Mouse (Mus musculus) right cerebral cortex, postnatal 14 days (tissue): ENCODE data around the gene Rassf8.

ENCODE experiments used
- DNase-seq: peaks from one replicate; pipeline ENCODE4 v3.0.0; 2022

The Rassf8 gene

DNA sequence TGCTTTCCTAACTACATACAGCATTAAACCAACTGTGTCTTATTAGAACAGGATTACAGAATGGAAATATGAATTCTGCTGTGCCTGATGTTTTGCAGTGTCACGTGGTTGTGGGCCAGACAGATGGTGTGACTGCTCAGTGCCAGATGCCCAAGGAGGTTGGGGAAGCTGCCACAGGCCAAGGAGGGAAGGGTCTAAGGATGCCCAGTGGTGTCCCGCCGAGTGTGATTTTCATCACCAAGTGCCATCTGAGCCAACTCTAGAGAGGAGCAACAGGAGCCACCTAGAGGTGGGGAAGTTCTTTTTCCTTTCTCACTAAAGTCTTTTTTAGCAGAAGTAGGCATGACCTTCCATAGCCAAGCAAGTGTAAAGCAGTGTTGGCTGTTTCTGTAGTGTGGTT lies 3.8 kb downstream of the Rassf8 start:
- DNase-seq: no peak

- no peak for DNase-seq
Observed at GRCm38 (mm10) chr6:145753296-145753695, 6.7 kb downstream of the Rassf8 start.

GRCm38 (mm10) chr6:145754416-145754815 lies 7.9 kb downstream of the Rassf8 start:
- no peak for DNase-seq

GRCm38 (mm10) chr6:145755942-145756639 lies 9.5 kb downstream of the Rassf8 start:
- no peak for DNase-seq

DNA sequence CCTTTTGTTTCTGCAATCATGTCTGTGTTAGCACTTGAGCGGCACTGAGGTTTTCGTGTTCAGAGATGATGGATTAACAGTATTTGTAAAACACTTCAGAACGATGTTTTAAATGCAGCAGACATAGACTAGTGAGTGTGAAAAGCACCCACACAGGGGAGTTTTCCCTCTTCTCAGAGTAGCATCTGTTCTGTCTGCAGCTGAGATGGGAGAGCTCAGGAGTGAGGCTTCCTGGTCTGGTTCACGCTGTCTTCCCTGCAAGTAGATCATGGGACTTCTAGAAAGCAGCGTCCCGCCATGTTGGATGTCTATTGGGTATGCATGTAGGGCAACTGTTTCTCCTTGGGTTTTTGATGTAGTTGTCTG lies 10.1 kb downstream of the Rassf8 start:
- no peak for DNase-seq

DNA sequence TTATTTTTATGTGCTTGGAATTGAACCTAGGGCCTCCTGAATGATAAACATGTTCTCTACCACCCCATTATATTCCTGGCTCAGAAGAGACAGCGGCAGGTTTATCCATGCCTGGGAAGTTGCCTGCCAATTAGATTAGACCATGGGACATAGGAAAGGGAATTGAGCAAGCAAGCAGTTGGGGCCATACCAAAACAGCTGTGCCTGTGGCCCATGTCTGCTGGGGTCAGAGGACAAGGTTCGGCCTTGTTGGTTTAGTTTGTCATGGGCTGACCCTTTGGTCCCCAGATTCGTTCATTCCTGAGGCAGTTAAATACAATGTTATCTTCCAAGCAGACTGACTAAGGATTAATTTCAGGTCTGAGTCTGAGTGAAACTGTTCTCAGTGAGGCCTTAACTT lies 10.8 kb downstream of the Rassf8 start:
- DNase-seq: no peak

DNA sequence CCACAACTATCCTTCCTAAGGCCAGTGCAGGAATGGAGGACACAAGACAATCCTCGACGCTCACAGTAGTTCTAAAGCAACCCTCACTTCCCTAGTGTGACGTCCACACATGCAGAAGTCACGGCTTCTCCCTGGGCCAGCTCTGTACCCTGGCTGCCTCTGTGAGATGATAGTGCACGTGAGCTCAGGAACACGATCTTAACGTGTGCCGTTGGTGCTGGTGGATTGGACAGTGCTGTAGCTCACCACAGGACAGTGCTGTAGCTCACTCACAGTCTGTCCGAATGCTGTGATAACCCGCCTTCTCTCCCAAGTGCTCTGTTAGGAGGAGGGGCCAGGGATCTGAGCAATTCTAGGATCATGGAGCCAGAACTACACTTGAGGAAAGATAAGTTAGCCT lies 12.1 kb downstream of the Rassf8 start:
- DNase-seq: no peak

DNA sequence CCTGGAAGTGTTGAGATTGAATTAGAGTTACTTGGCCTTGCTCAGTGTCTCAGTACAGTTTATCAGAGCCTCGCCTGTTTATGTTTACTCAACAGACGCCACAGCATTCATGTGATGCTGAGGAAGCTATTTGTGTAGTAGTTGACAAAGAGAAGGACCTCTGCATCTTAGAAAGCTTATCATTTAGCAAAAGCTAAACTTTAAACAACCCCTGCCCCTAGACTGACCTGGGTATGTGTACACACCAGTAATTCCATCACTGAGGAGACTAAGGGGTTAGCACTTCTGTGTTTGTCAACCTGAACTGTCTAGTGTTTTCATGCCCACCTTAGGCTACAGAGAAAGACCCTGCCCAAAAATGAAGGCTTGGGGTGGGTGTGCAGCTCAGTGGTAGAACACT lies 12.9 kb downstream of the Rassf8 start:
- DNase-seq: no peak

GRCm38 (mm10) chr6:145760246-145761016 lies 13.9 kb downstream of the Rassf8 start:
- DNase-seq: no peak

- no peak for DNase-seq
Observed at GRCm38 (mm10) chr6:145761151-145761935, 14.8 kb downstream of the Rassf8 start.

DNA sequence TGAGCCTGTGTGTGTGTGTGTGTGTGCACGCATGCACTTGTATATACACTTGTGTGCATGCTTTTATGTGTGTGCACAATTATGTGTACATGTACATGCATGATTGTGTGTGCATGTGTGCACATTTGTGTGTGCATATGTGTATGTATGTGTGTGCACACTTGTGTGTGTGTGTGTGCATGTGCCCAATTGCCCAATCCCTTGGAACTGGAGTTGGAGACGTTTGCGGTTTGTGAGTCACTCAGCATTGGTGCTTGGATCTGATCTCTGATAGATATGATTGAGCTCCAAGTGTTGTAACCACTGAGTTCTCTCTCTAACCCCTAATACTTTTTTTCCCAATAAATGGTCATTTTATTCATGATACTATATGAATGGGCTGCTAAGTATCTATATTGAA lies 15.5 kb downstream of the Rassf8 start:
- DNase-seq: no peak

- no peak for DNase-seq
Observed at GRCm38 (mm10) chr6:145763051-145763450, 16.5 kb downstream of the Rassf8 start.

DNA sequence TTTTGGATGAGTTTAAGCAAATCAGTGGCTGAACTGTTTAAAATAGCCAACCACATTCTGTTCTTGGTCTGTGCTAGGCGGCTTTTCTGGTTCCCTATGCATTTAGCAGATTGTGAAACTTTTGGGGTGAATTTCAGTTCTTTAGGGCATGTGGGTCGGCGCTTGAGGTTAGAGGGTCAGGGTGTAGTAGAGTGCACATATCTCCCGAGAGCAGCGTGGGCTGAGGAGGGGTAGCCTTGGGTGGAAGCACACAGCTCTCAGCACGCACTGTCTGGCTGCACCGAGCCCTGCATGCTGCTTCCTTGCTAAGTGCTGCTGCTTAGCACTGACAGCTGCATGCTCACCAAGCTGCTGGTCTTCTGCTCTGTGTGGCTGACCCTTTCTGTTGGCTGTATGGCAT lies 18.5 kb downstream of the Rassf8 start:
- DNase-seq: no peak

DNA sequence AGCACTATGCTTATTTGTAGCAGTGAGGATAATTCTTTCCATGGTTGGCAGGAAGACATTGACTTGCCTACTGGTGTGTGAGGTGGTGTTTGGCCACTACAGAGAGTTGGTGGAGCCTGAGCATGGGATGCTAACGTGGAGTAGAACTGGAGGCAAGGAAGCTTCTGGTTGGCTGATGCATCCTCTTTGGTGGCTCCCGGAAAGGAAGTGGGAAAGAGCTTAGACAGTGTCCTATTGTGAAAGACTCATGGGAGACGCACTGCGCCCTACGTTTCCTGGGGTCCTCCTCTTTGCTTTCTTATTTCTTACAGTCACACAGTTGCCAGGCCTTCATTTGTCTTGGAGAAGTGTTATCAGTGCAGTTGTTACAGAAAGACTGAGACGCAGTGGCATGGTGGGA lies 20.4 kb downstream of the Rassf8 start:
- no peak for DNase-seq

GRCm38 (mm10) chr6:145767637-145768036 lies 21.1 kb downstream of the Rassf8 start:
- DNase-seq: no peak

GRCm38 (mm10) chr6:145768671-145769292 lies 22.2 kb downstream of the Rassf8 start:
- DNase-seq: no peak

- no peak for DNase-seq
Observed at GRCm38 (mm10) chr6:145769855-145770254, 23.3 kb downstream of the Rassf8 start.

GRCm38 (mm10) chr6:145770272-145771000 lies 23.9 kb downstream of the Rassf8 start:
- DNase-seq: no peak

GRCm38 (mm10) chr6:145774436-145774835 lies 27.9 kb downstream of the Rassf8 start:
- DNase-seq: no peak

DNA sequence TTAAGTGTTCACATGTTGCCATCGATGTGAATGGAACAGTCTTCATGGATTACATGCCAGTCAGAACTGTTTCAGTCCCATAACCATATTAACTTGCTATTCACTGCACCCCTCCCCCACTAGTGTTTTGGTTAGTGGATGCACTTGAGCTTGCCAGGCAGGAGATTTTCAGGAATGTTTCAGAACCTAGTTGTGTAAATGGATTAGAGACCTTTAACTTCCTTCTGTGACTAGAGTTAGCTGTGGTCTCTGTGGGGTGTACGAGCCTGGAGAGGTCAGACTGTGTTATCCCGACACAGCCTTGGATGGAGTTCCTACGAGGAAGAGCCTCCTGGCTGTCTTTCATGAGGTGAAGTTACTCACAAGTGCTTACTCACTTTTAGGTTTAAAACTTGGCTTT lies 29.7 kb downstream of the Rassf8 start:
- no peak for DNase-seq

DNA sequence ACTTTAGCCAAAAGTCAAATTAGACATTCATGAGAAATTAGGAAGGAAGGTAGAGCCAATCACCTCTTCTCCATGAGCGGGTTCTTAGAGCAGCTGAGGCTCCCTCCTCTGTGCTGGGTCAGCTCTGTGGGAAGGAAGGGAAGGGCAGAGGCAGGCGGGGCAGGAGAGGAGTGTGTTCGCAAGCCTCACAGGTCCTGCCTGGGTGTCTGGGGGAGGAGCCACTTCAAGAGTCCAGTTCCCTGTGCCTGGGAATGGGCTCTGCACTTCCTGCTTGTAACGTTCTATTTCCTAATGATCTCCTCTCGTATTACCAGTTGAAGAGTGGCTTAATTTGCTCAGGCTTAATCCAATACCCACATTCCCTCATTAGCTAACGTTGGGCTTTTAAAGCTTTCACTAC lies 32.8 kb downstream of the Rassf8 start:
- DNase-seq: no peak

DNA sequence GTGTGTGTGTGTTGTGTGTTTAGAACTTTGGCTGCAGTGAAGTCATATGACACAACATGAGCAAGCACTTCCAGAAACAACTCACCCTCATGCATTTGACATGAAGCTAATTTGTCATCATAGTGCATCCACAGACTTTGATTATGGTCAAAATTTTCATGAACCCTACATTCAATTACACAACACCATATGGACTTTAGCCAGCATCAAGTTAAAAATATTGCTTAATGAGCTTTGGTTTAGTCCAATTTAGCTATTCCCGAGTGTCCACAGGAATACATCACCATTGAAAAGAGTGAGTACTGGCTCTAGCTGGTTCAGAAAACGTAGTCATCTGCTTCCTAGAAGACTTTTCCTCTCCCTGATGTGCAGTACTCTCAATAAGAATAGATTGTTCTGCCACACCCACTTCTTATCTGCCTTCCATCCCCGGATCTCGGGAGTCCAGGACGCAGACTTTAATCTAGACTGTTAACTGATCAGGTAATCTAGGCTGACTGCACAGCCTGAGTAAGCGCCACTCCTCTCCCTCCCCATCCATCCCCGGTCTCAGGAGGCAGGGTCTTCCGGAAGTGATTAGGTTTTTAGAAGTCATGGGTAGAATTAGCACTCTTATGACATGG lies 33.7 kb downstream of the Rassf8 start:
- no peak for DNase-seq
